Mouse (Mus musculus) CD8-positive naive resting alpha-beta T cell, adult 2 months (primary cell): ENCODE results near the gene Angel2.
A peak's percentile ranks its signal among the peaks of the same experiment; 100 is the strongest.

Source experiments
- DNase-seq, 2 experiments: peaks; one replicate each; pipeline ENCODE4 v3.0.0; 2022; ENCODE audit warnings: low read depth in 2 of 2, low spot score in 2 of 2

Angel2 gene

GRCm38 (mm10) chr1:190979100-190979563 is 54.2 kb downstream of the Angel2 start, which contains the start of gene Vash2:
Gene Vash2 (minus strand): TSS chr1:190979296.
- DNase-seq, result peak in 1 of 2 experiments; percentile 2

GRCm38 (mm10) chr1:190980470-190980869 is 55.6 kb downstream of the Angel2 start:
- DNase-seq, result no peak

GRCm38 (mm10) chr1:190981412-190981811 is 56.5 kb downstream of the Angel2 start:
- no peak for DNase-seq

GRCm38 (mm10) chr1:190989437-190990082 is 64.6 kb downstream of the Angel2 start:
- no peak for DNase-seq

- DNase-seq, result no peak
Observed at GRCm38 (mm10) chr1:190995548-190995947, 70.6 kb downstream of the Angel2 start.

- no peak for DNase-seq
Observed at GRCm38 (mm10) chr1:190996346-190996877, 71.5 kb downstream of the Angel2 start.
